Comparison of ENCODE assay signal across 11 mouse cellular contexts in the genomic region with DNA sequence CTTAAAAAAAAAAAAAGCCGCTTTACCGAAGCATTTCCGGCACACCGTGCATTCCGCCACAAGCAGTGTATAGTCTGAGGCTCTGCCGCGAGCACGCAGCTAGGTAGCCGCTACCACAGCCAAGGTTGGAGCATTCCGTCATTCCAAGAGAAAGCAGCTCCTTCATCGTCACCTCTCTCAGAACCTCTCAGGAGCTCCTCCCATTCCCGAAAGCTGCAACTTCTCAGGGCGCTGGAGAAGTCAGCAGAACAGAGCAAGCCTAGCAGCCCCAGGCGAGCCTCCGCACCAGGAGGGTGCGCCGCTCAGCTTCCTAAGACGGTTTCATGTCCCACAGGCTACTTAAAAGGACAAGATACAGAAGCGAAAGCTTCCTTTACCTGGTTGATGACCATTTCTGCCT. TPM values are rescaled to one million over a fixed set of nuclear protein-coding genes. Genes with fewer than 3 reads are reported as not detected.
DNase-seq lines count a peak whose midpoint lies in the region; ATAC-seq and TF ChIP-seq lines count a peak whose summit lies in the region.
"Had no signal": no experiment of that assay in that cellular context is flagged by ENCODE, and none has a peak within 500 bp of the region (broad histone marks: within the 10 kb centered on the region; RNA-seq: fewer than 3 reads in every experiment).

No protein-coding gene starts in this region.

- H3K27me3 ChIP-seq in midbrain, embryonic 10.5 days (ENCODE audit: low read depth, poor library complexity, severe bottlenecking) = peaks cover 8% of the 10 kb centered on the region; the same call in 1 of the 2 replicates
- H3K27me3 ChIP-seq: midbrain, embryonic 12.5 days had no signal

- no peak overlapping the region for H3K27ac ChIP-seq in midbrain, embryonic 10.5 days (replicated peaks)
- H3K27ac ChIP-seq: midbrain, embryonic 12.5 days had no signal

- WGBS in lung, adult 2 months = 54% methylated on average over 19 of the region's 19 CpGs
- 73% methylated on average over 19 of the region's 19 CpGs for WGBS in midbrain, embryonic 10.5 days

- peak; percentile 28 for DNase-seq in CD4-positive, CD25-positive, alpha-beta regulatory T cell, adult 2 months (ENCODE audit: low read depth, low spot score)
- DNase-seq in urinary bladder, postnatal 25 days (ENCODE audit: low spot score) = peak; percentile 15
- no peak for DNase-seq in urinary bladder, postnatal 4 days (ENCODE audit: low spot score in 2 of 2)
- DNase-seq in lung, adult 2 months = peak; percentile 36
- DNase-seq in testis, postnatal 14 days (ENCODE audit: low spot score) = peak; percentile 25
- DNase-seq in layer of hippocampus, adult 9-11 months = no peak
- DNase-seq in midbrain, embryonic 10.5 days (ENCODE audit: low spot score) = no peak
- DNase-seq: kidney, adult 8-10 months; right cerebral cortex, postnatal 25 days had no signal

- no peak for TF ChIP-seq CTCF in lung, adult 2 months (IDR thresholded peaks at IDR 0.05; ENCODE audit: insufficient read depth, low read length)

- ATAC-seq in CD4-positive, CD25-positive, alpha-beta regulatory T cell, adult 4 months = no peak

- no peaks in the 10 kb centered on the region for H3K36me3 ChIP-seq in midbrain, embryonic 10.5 days
- H3K36me3 ChIP-seq: midbrain, embryonic 12.5 days had no signal

- no peaks in the 10 kb centered on the region for H3K4me1 ChIP-seq in lung, adult 2 months (ENCODE audit: control insufficient read depth, insufficient read depth, low read length)
- H3K4me1 ChIP-seq in midbrain, embryonic 10.5 days = peaks cover 7% of the 10 kb centered on the region

- no peak; the same call in 1 of the 2 replicates for TF ChIP-seq POLR2A in lung, adult 2 months (IDR thresholded peaks at IDR 0.05; ENCODE audit: borderline replicate concordance, extremely low read depth, low read depth, low read length)

- no peak overlapping the region for H3K4me3 ChIP-seq in lung, adult 2 months (replicated peaks; ENCODE audit: extremely low read depth, low read depth, low read length)
- no peak overlapping the region for H3K4me3 ChIP-seq in midbrain, embryonic 10.5 days
- H3K4me3 ChIP-seq: midbrain, embryonic 12.5 days had no signal

- no peaks in the 10 kb centered on the region; the same call in 1 of the 2 replicates for H3K9me3 ChIP-seq in midbrain, embryonic 10.5 days (replicated peaks)
- H3K9me3 ChIP-seq: midbrain, embryonic 12.5 days had no signal

RNA-seq across cellular contexts. Expression of a gene that starts 24.1 kb away (rescaled TPM):
- 100 to 1,000 TPM; 144 to 161 TPM for polyA plus RNA-seq in CD4-positive, CD25-positive, alpha-beta regulatory T cell, adult 4 months (2017; shearing (Covaris generic))
- 47.8 and 56.4 TPM in 2 replicates for polyA plus RNA-seq in lung, adult 2 months (2012; rRNA removed)
- polyA plus RNA-seq in midbrain, embryonic 10.5 days (2016; fragmentation: Nextera tagmentation; extraction: Ambion mirVana) = 271 and 279 TPM in 2 replicates

Comparison
In these comparisons a context has a peak if more than half of its experiments do, and no peak if none do; other contexts are left out.
1. DNase-seq: peak in CD4-positive, CD25-positive, alpha-beta regulatory T cell, adult 2 months (single experiment), urinary bladder, postnatal 25 days (single experiment), lung, adult 2 months (single experiment) and testis, postnatal 14 days (single experiment); none in urinary bladder, postnatal 4 days (0 of 2), layer of hippocampus, adult 9-11 months (single experiment) and midbrain, embryonic 10.5 days (single experiment).